Mouse (Mus musculus) cerebellum, adult 11 months (tissue): ENCODE measurements at regions not wholly inside any gene's neighbourhood (a gene's known extent, or its start where the extent isn't known, plus 50 kb on each side); places are given as distances from the start of the nearest gene placed in this dataset.
"Not testable (repeated sequence)": the region's sequence is repeated elsewhere in the genome, so short reads cannot be mapped to it uniquely, and the experiment has no call there.

Source experiments
- DNase-seq: peaks from one replicate; pipeline ENCODE4 v3.0.0; 2022

GRCm38 (mm10) chr13:107575025-107575424 is 469.2 kb upstream of the Smim15 start:
- no peak for DNase-seq

GRCm38 (mm10) chr13:107573499-107574355 is 470.5 kb upstream of the Smim15 start:
- no peak for DNase-seq

GRCm38 (mm10) chr13:107571539-107571938 is 472.7 kb upstream of the Smim15 start:
- no peak for DNase-seq

- no peak for DNase-seq
Observed at GRCm38 (mm10) chr13:107569477-107569876, 474.8 kb upstream of the Smim15 start.

GRCm38 (mm10) chr13:107568701-107569121 is 475.5 kb upstream of the Smim15 start:
- no peak for DNase-seq

- DNase-seq: no peak
Observed at GRCm38 (mm10) chr13:107562463-107562862, 481.8 kb upstream of the Smim15 start.

GRCm38 (mm10) chr13:107561529-107561928 is 482.7 kb upstream of the Smim15 start:
- no peak for DNase-seq

GRCm38 (mm10) chr13:107555958-107556357 is 488.3 kb upstream of the Smim15 start:
- no peak for DNase-seq

- no peak for DNase-seq
Observed at GRCm38 (mm10) chr13:107554091-107554490, 490.2 kb upstream of the Smim15 start.

GRCm38 (mm10) chr13:107552165-107552564 is 492.1 kb upstream of the Smim15 start:
- DNase-seq: no peak

GRCm38 (mm10) chr13:107549995-107550394 is 494.3 kb upstream of the Smim15 start:
- not testable (repeated sequence) for DNase-seq

- DNase-seq: no peak
Observed at GRCm38 (mm10) chr13:107547073-107547472, 497.2 kb upstream of the Smim15 start.

GRCm38 (mm10) chr13:107546181-107546900 is 497.9 kb upstream of the Smim15 start:
- DNase-seq: no peak

- no peak for DNase-seq
Observed at GRCm38 (mm10) chr13:107541635-107541955, 502.7 kb upstream of the Smim15 start.

- no peak for DNase-seq
Observed at GRCm38 (mm10) chr13:107540784-107541634, 503.2 kb upstream of the Smim15 start.

- DNase-seq: no peak
Observed at GRCm38 (mm10) chr13:107540305-107540704, 503.9 kb upstream of the Smim15 start.

GRCm38 (mm10) chr13:107539867-107540266 is 504.4 kb upstream of the Smim15 start:
- no peak for DNase-seq

GRCm38 (mm10) chr13:107539326-107539725 is 504.9 kb upstream of the Smim15 start:
- DNase-seq: no peak

GRCm38 (mm10) chr13:107535213-107535612 is 509.0 kb upstream of the Smim15 start:
- DNase-seq: no peak

- DNase-seq: no peak
Observed at GRCm38 (mm10) chr13:107533323-107533722, 510.9 kb upstream of the Smim15 start.

GRCm38 (mm10) chr13:107531528-107531927 is 509.6 kb upstream of the Kif2a start:
- no peak for DNase-seq

- DNase-seq: no peak
Observed at GRCm38 (mm10) chr13:107531026-107531425, 509.1 kb upstream of the Kif2a start.

- no peak for DNase-seq
Observed at GRCm38 (mm10) chr13:107530392-107530791, 508.5 kb upstream of the Kif2a start.
